Mouse (Mus musculus) liver, embryonic 13.5 days (tissue): ENCODE results near the gene Ano9. TPM values are rescaled to one million over a fixed set of nuclear protein-coding genes. Genes with fewer than 3 reads are reported as not detected.

Experiments used
- ATAC-seq: fragments of 200-750 bp; cut with Nextera tagmentation; 2 replicates; pipeline ENCODE4 v1.8.0; 2017; ENCODE audit warnings: low read depth, mild to moderate bottlenecking, moderate number of reproducible peaks, moderate library complexity
- DNase-seq: peaks from one replicate; pipeline ENCODE4 v3.0.0; 2022
- H3K27ac ChIP-seq: fragments of 300-500 bp; sonication (generic); 2 replicates; pipeline ENCODE4 v1.5.1; 2015; ENCODE audit warnings: moderate library complexity, mild to moderate bottlenecking, inconsistent platforms
- H3K27me3 ChIP-seq: fragments of 300-500 bp; sonication (generic); 2 replicates; pipeline ENCODE4 v1.6.1; 2015; ENCODE audit warnings: mild to moderate bottlenecking, inconsistent platforms
- H3K36me3 ChIP-seq: fragments of 300-500 bp; sonication (generic); 2 replicates; pipeline ENCODE4 v1.6.1; 2015; ENCODE audit warnings: mild to moderate bottlenecking, inconsistent platforms
- H3K4me1 ChIP-seq: fragments of 300-500 bp; sonication (generic); replicated peaks from 2 replicates; pipeline ENCODE4 v1.6.1; 2015; ENCODE audit warnings: inconsistent platforms
- H3K4me2 ChIP-seq: fragments of 300-500 bp; sonication (generic); 2 replicates; pipeline ENCODE4 v1.6.1; 2015; ENCODE audit warnings: inconsistent platforms, mild to moderate bottlenecking, moderate library complexity
- H3K4me3 ChIP-seq: fragments of 300-500 bp; sonication (generic); replicated peaks from 2 replicates; pipeline ENCODE4 v1.5.1; 2015; ENCODE audit warnings: mild to moderate bottlenecking, inconsistent platforms
- H3K9ac ChIP-seq: fragments of 300-500 bp; sonication (generic); 2 replicates; pipeline ENCODE4 v1.6.1; 2015; ENCODE audit warnings: mild to moderate bottlenecking, inconsistent platforms
- H3K9me3 ChIP-seq: fragments of 300-500 bp; sonication (generic); replicated peaks from 2 replicates; pipeline ENCODE4 v1.6.1; 2016; ENCODE audit warnings: inconsistent platforms
- WGBS: fragments of 180-500 bp; shearing (Covaris S2); methylation state at CpG from one replicate; pipeline ENCODE4 v1.1.7; 2015; ENCODE audit not compliant: insufficient replicate concordance; 5-methylcytosine and 5-hydroxymethylcytosine counted together
- polyA plus RNA-seq: library from polyadenylated mRNA; unstranded; fragments of >200 nt; fragmentation: Nextera tagmentation; extraction: Ambion mirVana; gene quantifications from 2 replicates; pipeline ENCODE4 v1.2.1, GENCODE M21; 2015

The Ano9 gene
- polyA plus RNA-seq, 1 experiment from 2014 or later = 0.12 TPM

DNA sequence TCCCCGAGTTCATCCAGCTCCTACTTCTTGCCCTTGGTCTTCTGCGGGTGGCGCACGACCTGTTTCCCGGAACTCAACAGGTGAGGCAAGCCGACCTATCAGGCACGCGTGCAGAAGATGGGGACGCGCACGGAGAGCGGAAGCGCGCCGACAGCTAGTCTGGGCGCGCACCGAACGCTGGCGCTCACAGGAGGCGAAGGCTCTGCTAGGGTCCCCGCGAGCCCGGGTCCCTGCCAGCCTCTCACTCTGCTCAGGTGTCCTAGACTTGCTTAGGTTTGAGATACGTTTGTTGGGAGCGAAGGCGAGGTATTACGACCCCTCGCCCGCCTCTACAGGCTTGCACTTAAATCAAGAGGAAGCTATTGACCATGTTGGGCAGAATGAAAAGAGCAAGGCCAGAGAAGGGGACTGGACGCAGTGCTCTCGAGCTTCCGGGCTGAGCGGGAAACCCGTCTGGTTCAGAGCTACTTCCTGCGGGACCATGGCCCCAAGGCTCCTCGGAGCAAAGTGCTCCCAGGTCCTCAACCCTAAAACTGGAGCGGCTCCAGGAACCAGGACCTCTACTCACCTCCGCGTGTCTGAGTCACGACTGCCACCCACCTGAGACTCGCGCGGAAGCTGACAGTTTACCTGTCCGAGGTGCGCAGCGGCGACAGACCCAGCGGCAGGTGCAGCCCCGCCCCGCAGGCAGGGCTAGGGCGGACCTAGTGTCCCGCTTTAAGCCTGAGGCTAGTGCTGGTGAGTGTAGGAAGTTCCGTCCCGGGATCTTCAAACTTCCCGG, 17.5 kb downstream of the Ano9 start, which contains the start of gene Sigirr:
Sigirr (minus strand) TSS at position 662 of the 781 bp plus-strand sequence.
- Histone ChIP-seq H3K27ac (no peak within 1 kb of the TSS), H3K36me3 (no peaks in the 10 kb centered on the region), H3K4me1 (peaks cover 61% of the 10 kb centered on the region), H3K9ac (peak within 1 kb of the TSS; percentile 60), H3K9me3 (no peaks in the 10 kb centered on the region), H3K4me3 (peak within 1 kb of the TSS; percentile 57), H3K27me3 (peaks cover 32% of the 10 kb centered on the region), H3K4me2 (peak within 1 kb of the TSS; percentile 83)
- 2% methylated on average over 56 of the region's 56 CpGs for WGBS
- ATAC-seq = no peak
- no peak for DNase-seq

DNA sequence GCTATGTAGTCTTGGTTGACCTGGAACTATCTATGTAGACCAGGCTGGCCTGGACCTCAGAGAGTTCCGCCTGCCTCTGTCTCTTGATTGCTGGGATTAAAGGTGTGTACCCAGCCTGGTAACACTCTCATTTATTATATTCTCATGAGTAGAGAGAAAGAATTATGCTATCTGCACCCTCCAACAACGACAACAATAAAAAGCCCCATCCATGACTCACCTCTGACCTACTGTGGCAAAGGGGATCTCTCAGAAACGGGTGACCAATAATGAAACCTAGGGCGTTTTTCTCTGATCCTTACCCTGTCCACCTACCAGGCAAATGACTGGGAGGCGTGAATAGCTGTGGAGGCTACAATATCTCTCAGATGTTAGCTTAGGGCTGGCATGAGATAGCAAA, 20.4 kb downstream of the Ano9 start:
- Histone ChIP-seq H3K9me3 (no peaks in the 10 kb centered on the region), H3K4me3 (no peak overlapping the region), H3K27me3 (peaks cover 32% of the 10 kb centered on the region), H3K36me3 (no peaks in the 10 kb centered on the region), H3K27ac (peak overlapping the region; percentile 77), H3K4me1 (peaks cover 64% of the 10 kb centered on the region), H3K4me2 (peak overlapping the region; percentile 53), H3K9ac (peak overlapping the region; percentile 57; the same call in 1 of the 2 replicates)
- ATAC-seq (no peak), DNase-seq (no peak)
- 60% methylated on average over 5 of the region's 5 CpGs for WGBS

DNA sequence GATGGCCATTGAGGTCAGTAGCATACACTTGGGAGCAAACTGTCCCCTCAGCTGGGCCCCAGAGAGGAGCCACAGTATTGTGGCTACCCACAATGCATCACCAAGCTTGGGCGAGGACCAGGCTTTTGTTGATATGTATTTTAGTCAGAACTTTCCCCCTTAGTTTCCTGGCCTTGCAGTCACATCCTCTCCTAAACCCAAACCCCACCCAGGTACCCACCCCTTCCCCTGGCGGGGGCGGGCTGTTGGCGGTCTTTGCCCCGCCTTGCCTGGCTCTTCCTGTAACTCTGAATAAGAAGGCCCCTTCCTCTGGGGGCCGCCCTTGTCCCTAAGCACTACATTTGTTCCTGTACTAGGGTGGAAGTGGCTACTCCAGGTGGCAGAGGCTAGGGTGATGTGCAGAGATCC, 21.0 kb downstream of the Ano9 start:
- DNase-seq = peak; percentile 60
- H3K4me3 ChIP-seq = peak overlapping the region; percentile 37
- H3K9ac ChIP-seq = peak overlapping the region; percentile 57; the same call in 1 of the 2 replicates
- H3K4me2 ChIP-seq = peak overlapping the region; percentile 53
- ATAC-seq = peak; percentile 39
- no peaks in the 10 kb centered on the region for H3K36me3 ChIP-seq
- H3K27me3 ChIP-seq = peaks cover 29% of the 10 kb centered on the region
- H3K4me1 ChIP-seq = peaks cover 70% of the 10 kb centered on the region
- H3K9me3 ChIP-seq = no peaks in the 10 kb centered on the region
- 3% methylated on average over 6 of the region's 6 CpGs for WGBS
- H3K27ac ChIP-seq = peak overlapping the region; percentile 77

DNA sequence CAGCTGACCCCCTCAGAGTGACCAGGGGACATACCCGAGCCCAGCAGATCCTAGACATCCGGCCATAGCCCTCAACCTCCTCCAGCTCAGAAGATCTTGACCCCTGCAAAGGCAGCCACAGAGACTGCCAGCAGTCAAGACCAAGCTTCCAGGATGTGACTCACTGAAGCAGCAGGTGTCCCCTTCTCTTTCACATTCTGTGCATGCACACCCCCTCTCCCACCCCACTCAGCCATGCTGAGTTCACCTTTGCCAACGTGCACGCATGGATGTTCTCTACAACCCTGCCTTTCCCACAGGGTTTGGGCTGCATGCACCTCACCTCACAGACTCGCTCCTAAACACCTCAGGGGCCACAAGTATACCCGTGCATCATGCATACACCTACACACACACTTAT, 21.6 kb downstream of the Ano9 start:
- no peak for ATAC-seq
- Histone ChIP-seq H3K27ac (peak overlapping the region; percentile 77), H3K4me1 (peaks cover 70% of the 10 kb centered on the region), H3K27me3 (peaks cover 25% of the 10 kb centered on the region), H3K36me3 (no peaks in the 10 kb centered on the region), H3K4me3 (peak overlapping the region; percentile 37), H3K9ac (peak overlapping the region; percentile 57; the same call in 1 of the 2 replicates), H3K4me2 (peak overlapping the region; percentile 53), H3K9me3 (no peaks in the 10 kb centered on the region)
- WGBS = 55% methylated on average over 6 of the region's 6 CpGs
- no peak for DNase-seq

DNA sequence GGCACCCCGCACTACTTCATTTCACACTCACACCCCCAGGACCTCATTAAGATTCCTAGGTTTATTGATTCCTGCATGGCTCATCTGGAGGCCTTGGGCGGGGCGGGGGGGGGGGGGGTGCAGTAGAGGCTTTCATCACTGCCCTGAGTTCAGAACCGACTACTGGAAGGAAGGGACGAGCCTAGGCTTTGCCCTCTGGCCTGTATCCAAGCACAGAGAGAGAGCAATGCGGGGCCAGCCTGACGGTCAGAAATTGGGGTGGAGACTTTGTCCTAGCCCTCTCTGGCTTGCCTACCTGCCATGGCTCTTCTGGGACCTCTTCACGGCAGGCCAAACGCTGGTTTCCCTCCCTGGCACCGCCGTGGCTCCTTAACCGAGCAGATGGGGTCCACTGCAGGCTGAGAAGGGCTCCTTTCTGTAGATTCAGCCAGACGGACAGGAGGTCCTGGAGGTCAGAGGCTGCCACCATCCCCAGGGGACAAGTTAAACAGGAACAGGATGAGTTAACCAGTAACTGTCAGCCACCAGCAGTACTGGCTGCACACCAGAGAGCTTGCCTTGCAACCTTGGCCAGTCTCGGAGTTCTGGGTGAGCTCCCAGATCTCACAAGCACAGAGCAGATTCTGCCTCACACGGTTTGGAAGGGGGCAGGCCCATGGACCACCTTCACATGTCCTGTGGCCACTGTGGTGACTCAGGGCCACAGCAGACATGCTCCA, 23.0 kb downstream of the Ano9 start:
- Histone ChIP-seq H3K4me1 (peaks cover 60% of the 10 kb centered on the region), H3K4me2 (peak overlapping the region; percentile 53), H3K36me3 (no peaks in the 10 kb centered on the region), H3K27me3 (peaks cover 25% of the 10 kb centered on the region), H3K4me3 (peak overlapping the region; percentile 18; the same call in 1 of the 2 replicates), H3K9me3 (no peaks in the 10 kb centered on the region), H3K9ac (peak overlapping the region; percentile 57), H3K27ac (peak overlapping the region; percentile 77)
- 65% methylated on average over 15 of the region's 15 CpGs for WGBS
- ATAC-seq = peak; percentile 26
- no peak for DNase-seq

DNA sequence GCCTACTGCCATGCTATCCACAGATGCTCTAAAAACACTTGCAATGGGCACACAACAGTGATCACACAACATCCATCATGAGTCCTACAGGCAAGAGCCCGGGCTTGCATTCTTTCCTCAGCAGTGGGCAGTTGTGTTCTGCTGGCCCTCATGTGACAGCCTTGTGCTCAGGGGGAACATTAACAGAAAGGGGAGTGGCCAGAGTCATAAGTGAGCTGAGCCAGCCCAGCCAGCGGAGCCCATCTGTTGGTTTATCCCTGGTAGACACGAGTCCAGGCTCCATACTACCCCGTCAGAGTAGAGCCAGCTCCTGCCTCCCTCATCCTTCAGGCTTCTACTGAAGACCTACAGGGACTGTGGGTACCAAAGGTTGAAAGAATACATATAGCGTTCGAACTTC, 23.7 kb downstream of the Ano9 start:
- 71% methylated on average over 6 of the region's 6 CpGs for WGBS
- Histone ChIP-seq H3K4me3 (peak overlapping the region; percentile 18; the same call in 1 of the 2 replicates), H3K9me3 (no peaks in the 10 kb centered on the region), H3K4me2 (peak overlapping the region; percentile 39), H3K9ac (peak overlapping the region; percentile 57; the same call in 1 of the 2 replicates), H3K27me3 (peaks cover 27% of the 10 kb centered on the region), H3K4me1 (peaks cover 56% of the 10 kb centered on the region), H3K27ac (peak overlapping the region; percentile 77), H3K36me3 (no peaks in the 10 kb centered on the region)
- ATAC-seq = 0 out of 2 replicates have a peak, but pooled peaks have one; percentile 10
- no peak for DNase-seq

DNA sequence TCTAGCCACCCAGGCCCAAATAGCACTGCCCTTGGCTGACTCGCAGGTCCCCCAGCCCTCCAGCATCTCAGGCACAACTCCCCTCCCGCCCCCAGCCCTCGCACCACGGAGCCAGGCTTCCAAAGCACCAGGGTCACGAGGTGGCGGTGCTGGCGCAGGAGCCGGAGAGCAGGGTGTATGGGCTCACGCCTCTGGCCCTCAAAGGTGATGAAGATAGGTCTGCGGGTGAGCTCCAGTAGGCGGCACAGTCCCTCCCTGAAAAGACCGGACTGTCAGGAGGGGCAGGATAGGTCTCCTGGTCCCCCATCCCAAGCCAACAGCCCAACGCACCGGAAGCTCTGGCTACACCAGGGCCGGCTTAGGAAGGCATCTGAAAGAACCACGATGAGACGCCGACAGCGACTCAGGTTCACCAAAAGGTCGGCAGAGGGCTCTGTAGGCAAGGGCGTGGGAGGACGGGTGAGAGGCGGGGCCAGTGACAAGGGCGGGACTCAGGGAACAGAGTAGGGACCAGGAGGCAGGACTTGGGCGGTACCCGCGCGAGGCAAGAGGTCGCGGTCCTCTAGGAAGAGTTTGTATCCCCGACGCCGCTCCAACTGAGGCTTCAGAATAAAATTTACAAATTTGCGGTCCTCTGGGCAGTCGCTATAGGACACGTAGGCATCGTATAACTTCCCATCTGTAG, 25.4 kb downstream of the Ano9 start:
- Histone ChIP-seq H3K36me3 (no peaks in the 10 kb centered on the region), H3K9me3 (no peaks in the 10 kb centered on the region), H3K27me3 (peaks cover 40% of the 10 kb centered on the region), H3K27ac (0 out of 2 replicates have a peak overlapping the region, but pooled peaks have one; percentile 26), H3K4me2 (peak overlapping the region; percentile 65), H3K4me3 (peak overlapping the region; percentile 35), H3K9ac (peak overlapping the region; percentile 48), H3K4me1 (peaks cover 62% of the 10 kb centered on the region)
- ATAC-seq = peak; percentile 90
- WGBS = 16% methylated on average over 37 of the region's 37 CpGs
- peak; percentile 93 for DNase-seq

DNA sequence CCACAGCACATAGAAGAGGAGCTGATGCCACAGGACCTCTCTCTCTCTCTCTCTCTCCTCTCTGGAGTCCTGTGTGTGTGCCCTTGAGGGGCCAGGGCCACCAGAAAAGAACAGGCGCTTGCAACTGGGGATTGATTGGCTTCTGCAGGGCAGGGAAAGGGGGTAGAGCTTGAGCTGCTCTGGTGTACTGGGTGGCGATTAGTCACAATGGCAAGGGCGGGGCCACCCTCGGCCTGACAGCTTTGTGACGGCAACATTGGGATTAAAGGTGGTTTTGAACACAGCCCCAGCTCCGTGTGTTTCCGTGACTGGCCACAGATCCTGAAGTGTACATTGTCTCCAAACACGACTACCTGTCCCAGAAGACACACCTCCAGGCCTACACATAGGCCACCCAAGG, 27.4 kb downstream of the Ano9 start:
- no peak overlapping the region for H3K9ac ChIP-seq
- H3K4me1 ChIP-seq = peaks cover 42% of the 10 kb centered on the region
- no peak overlapping the region for H3K4me3 ChIP-seq
- ATAC-seq = no peak
- H3K27ac ChIP-seq = no peak overlapping the region
- WGBS = 61% methylated on average over 8 of the region's 8 CpGs
- H3K9me3 ChIP-seq = no peaks in the 10 kb centered on the region
- no peak for DNase-seq
- H3K36me3 ChIP-seq = no peaks in the 10 kb centered on the region
- H3K4me2 ChIP-seq = no peak overlapping the region
- H3K27me3 ChIP-seq = peaks cover 50% of the 10 kb centered on the region

DNA sequence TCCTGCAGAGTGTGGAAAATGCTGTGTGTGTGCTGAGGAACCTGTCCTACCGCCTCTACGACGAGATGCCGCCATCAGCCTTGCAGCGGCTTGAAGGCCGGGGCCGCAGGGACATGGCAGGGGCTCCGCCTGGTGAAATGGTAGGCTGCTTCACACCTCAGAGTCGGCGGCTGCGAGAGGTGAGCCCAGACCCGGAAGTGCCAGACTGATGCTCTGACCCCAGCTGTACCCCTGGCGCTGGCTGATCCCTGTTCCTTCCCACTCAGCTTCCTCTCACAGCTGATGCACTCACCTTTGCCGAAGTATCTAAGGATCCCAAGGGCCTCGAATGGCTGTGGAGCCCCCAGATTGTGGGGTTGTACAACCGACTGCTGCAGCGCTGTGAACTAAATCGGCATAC, 29.1 kb downstream of the Ano9 start:
- DNase-seq (no peak), ATAC-seq (no peak)
- Histone ChIP-seq H3K27ac (no peak overlapping the region), H3K4me2 (peak overlapping the region; percentile 40), H3K4me1 (peaks cover 30% of the 10 kb centered on the region), H3K4me3 (0 out of 2 replicates have a peak overlapping the region, but pooled peaks have one; percentile 1), H3K27me3 (peaks cover 50% of the 10 kb centered on the region), H3K36me3 (no peaks in the 10 kb centered on the region), H3K9ac (peak overlapping the region; percentile 1; the same call in 1 of the 2 replicates), H3K9me3 (no peaks in the 10 kb centered on the region)
- whole genome bisulfite sequencing = 6% methylated on average over 18 of the region's 18 CpGs

DNA sequence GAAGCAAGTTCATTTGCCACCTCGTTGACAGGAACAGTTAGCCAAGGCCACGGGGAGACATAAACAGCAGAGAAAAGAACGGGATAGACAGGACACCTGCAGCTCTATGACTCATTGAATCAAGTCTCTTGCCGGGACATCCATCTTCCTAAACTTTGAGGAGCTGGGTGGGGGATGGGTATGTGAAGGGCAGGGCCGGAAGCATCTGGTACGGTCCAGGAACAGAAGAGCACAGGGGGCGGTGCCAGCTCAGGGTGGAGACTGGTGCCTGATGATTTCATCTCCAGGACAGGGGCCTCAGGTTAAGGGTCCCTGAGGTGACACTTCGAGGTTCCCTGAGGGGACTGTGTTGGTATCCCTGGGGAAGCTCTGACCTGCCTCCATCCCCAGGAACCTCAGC, 29.7 kb downstream of the Ano9 start:
- DNase-seq (no peak), ATAC-seq (no peak)
- peak overlapping the region; percentile 1; the same call in 1 of the 2 replicates for H3K9ac ChIP-seq
- H3K36me3 ChIP-seq = no peaks in the 10 kb centered on the region
- H3K4me2 ChIP-seq = peak overlapping the region; percentile 40
- 0 out of 2 replicates have a peak overlapping the region, but pooled peaks have one; percentile 1 for H3K4me3 ChIP-seq
- 17% methylated on average over 8 of the region's 8 CpGs for WGBS
- H3K4me1 ChIP-seq = peaks cover 24% of the 10 kb centered on the region
- no peaks in the 10 kb centered on the region for H3K9me3 ChIP-seq
- H3K27me3 ChIP-seq = peaks cover 53% of the 10 kb centered on the region
- no peak overlapping the region for H3K27ac ChIP-seq
